Mouse (Mus musculus) olfactory bulb, adult 2 months (tissue): ENCODE data around the gene Exo5.

Experiments used
- CTCF ChIP-seq: fragments of 200-500 bp; IDR thresholded peaks from 2 replicates; pipeline ENCODE4 v1.5.1; 2012; ENCODE audit warnings: low read depth, mild to moderate bottlenecking, low read length, moderate library complexity; ENCODE audit not compliant: insufficient read depth
- POLR2A ChIP-seq: fragments of 200-500 bp; IDR thresholded peaks from 2 replicates; pipeline ENCODE4 v1.6.1; 2012; ENCODE audit warnings: mild to moderate bottlenecking, low read depth, low read length, moderate library complexity; ENCODE audit not compliant: insufficient read depth

- TF ChIP-seq CTCF, result no peak
- TF ChIP-seq POLR2A, result no peak
Measured at GRCm38 (mm10) chr4:120880731-120881432, 43.9 kb downstream of the Exo5 start.
